ENCODE assay signal across 7 mouse cellular contexts in genomic region chr5:93092857-93093622, GRCm38 (mm10). TPM values are rescaled to one million over a fixed set of nuclear protein-coding genes. Genes with fewer than 3 reads are reported as not detected.
DNase-seq lines count a peak whose midpoint lies in the region; ATAC-seq lines count a peak whose summit lies in the region.

Sept11 (plus strand) TSS chr5:93093437.

- no peaks in the 10 kb centered on the region for H3K27me3 ChIP-seq in intestine, embryonic 15.5 days (replicated peaks)
- no peaks in the 10 kb centered on the region for H3K27me3 ChIP-seq in midbrain, embryonic 10.5 days (ENCODE audit: low read depth, poor library complexity, severe bottlenecking)

- peaks cover 23% of the 10 kb centered on the region for H3K4me1 ChIP-seq in intestine, embryonic 15.5 days (replicated peaks)
- peaks cover 54% of the 10 kb centered on the region for H3K4me1 ChIP-seq in midbrain, embryonic 10.5 days

- no peaks in the 10 kb centered on the region for H3K36me3 ChIP-seq in intestine, embryonic 15.5 days
- peaks cover 4% of the 10 kb centered on the region; the same call in 1 of the 2 replicates for H3K36me3 ChIP-seq in midbrain, embryonic 10.5 days

- H3K4me3 ChIP-seq in intestine, embryonic 15.5 days (replicated peaks) = peak within 1 kb of the TSS; percentile 80
- peak within 1 kb of the TSS; percentile 71 for H3K4me3 ChIP-seq in midbrain, embryonic 10.5 days

- peak within 1 kb of the TSS; percentile 71 for H3K9ac ChIP-seq in intestine, embryonic 15.5 days

- WGBS in intestine, embryonic 15.5 days = under 1% methylated on average over 63 of the region's 63 CpGs
- under 1% methylated on average over 63 of the region's 63 CpGs for WGBS in midbrain, embryonic 10.5 days

- intact Hi-C loops in gastrocnemius, postnatal 36 days (cut with DNase I) = loop anchor here (5.0 kb wide), 2 partner anchors 39 to 174 kb away; partner anchors contain the start of gene Ccng2
- intact Hi-C loops in left cerebral cortex, postnatal 25 days (cut with DNase I) = loop anchor here (2.0 to 10.0 kb wide), 5 partner anchors 34 to 366 kb away; partner anchors contain the start of gene Ccng2

- peak; percentile 95 to 97 for DNase-seq in adrenal gland, adult 18-20 months (ENCODE audit: low spot score in 2 of 2)
- peak; percentile 96 for DNase-seq in embryo, embryonic 11 days
- DNase-seq in gastrocnemius, postnatal 36 days = peak; percentile 94 to 96
- peak; percentile 96 for DNase-seq in left cerebral cortex, postnatal 25 days (ENCODE audit: low spot score in 2 of 2)
- DNase-seq in midbrain, embryonic 10.5 days (ENCODE audit: low spot score) = peak; percentile 95
- DNase-seq in right cerebral cortex, postnatal 4 days = peak; percentile 95

- peak within 1 kb of the TSS; percentile 85 for H3K27ac ChIP-seq in intestine, embryonic 15.5 days
- peak within 1 kb of the TSS; percentile 99 for H3K27ac ChIP-seq in midbrain, embryonic 10.5 days (replicated peaks)

- peak within 1 kb of the TSS; percentile 84 for H3K4me2 ChIP-seq in intestine, embryonic 15.5 days (replicated peaks)

- peak; percentile 96 for ATAC-seq in intestine, embryonic 15.5 days

- no peaks in the 10 kb centered on the region for H3K9me3 ChIP-seq in intestine, embryonic 15.5 days
- H3K9me3 ChIP-seq in midbrain, embryonic 10.5 days (replicated peaks) = no peaks in the 10 kb centered on the region

RNA-seq across cellular contexts. Expression of gene Sept11, which starts in this region (rescaled TPM):
- total RNA-seq in adrenal gland, adult 18-20 months (2021) = 10 to 100 TPM; 31.9 to 41.2 TPM
- 10 to 100 TPM; 69.1 to 85.0 TPM for total RNA-seq in gastrocnemius, postnatal 36 days (2021)
- polyA plus RNA-seq in intestine, embryonic 15.5 days (2015; fragmentation: Nextera tagmentation; extraction: Ambion mirVana) = 138 and 157 TPM in 2 replicates
- total RNA-seq in left cerebral cortex, postnatal 25 days (2021) = 100 to 1,000 TPM; 195 to 212 TPM
- polyA plus RNA-seq in midbrain, embryonic 10.5 days (2016; fragmentation: Nextera tagmentation; extraction: Ambion mirVana) = 251 and 274 TPM in 2 replicates

Comparison
In these comparisons a context has a peak if more than half of its experiments do, and no peak if none do; other contexts are left out.
1. Peak in every context shown above with its lines: DNase-seq, ATAC-seq, H3K4me3 ChIP-seq and H3K27ac ChIP-seq.